Mouse (Mus musculus): ENCODE results near the gene Btbd35f26. TPM values are rescaled to one million over a fixed set of nuclear protein-coding genes. Genes with fewer than 3 reads are reported as not detected.

Btbd35f26 gene
- not detected for polyA plus RNA-seq (2017; shearing (Covaris generic))

GRCm38 (mm10) chrX:31336154-31336553 is at the start of gene Btbd35f26:
Gene Btbd35f26 (plus strand): TSS chrX:31336454.

GRCm38 (mm10) chrX:31383818-31384217 is 47.6 kb downstream of the Btbd35f26 start, which contains the start of gene Btbd35f19:
Gene Btbd35f19 (minus strand): TSS chrX:31383918.

Other genes starting within 250 kb of the Btbd35f26 start
- not detected for gene Btbd35f29, start 218.8 kb upstream of the Btbd35f26 start, polyA plus RNA-seq (2017; shearing (Covaris generic))
- gene Spin2f, start 82.6 kb upstream of the Btbd35f26 start, polyA plus RNA-seq (2017; shearing (Covaris generic)), result not detected
- gene Btbd35f19, start 47.5 kb downstream of the Btbd35f26 start, polyA plus RNA-seq (2017; shearing (Covaris generic)), result not detected
- 1 to 10 TPM in 1 of 2 experiments, not detected in 1; 1.1 TPM for gene Gm21883, start 237.8 kb downstream of the Btbd35f26 start, polyA plus RNA-seq (2017; shearing (Covaris generic))

Measured in inflammation-experienced regulatory T-cells (primary cell).